Mouse (Mus musculus) liver, postnatal 0 days (tissue): Measurements from ENCODE around the gene Abhd17b. TPM values are rescaled to one million over a fixed set of nuclear protein-coding genes. Genes with fewer than 3 reads are reported as not detected.
"Not testable (repeated sequence)": the region's sequence is repeated elsewhere in the genome, so short reads cannot be mapped to it uniquely, and the experiment has no call there.

Experiments
- ATAC-seq: fragments of 200-750 bp; cut with Nextera tagmentation; 2 replicates; pipeline ENCODE4 v1.8.0; 2017; ENCODE audit warnings: mild to moderate bottlenecking, moderate library complexity
- DNase-seq: peaks from one replicate; pipeline ENCODE4 v3.0.0-alpha.2; 2016
- H3K27ac ChIP-seq: fragments of 300-500 bp; sonication (generic); 2 replicates; pipeline ENCODE4 v1.5.1; 2014; ENCODE audit warnings: antibody characterized with exemption, moderate library complexity, mild to moderate bottlenecking, low read depth
- H3K27me3 ChIP-seq: fragments of 300-500 bp; sonication (generic); 2 replicates; pipeline ENCODE4 v1.6.1; 2014; ENCODE audit warnings: low read length, control low read depth, mixed read lengths; ENCODE audit not compliant: insufficient read depth
- H3K36me3 ChIP-seq: fragments of 300-500 bp; sonication (generic); replicated peaks from 2 replicates; pipeline ENCODE4 v1.6.1; 2014; ENCODE audit warnings: mild to moderate bottlenecking, control low read depth, low read length, moderate library complexity, mixed read lengths; ENCODE audit not compliant: insufficient read depth
- H3K4me1 ChIP-seq: fragments of 300-500 bp; sonication (generic); 2 replicates; pipeline ENCODE4 v1.6.1; 2014; ENCODE audit warnings: antibody characterized with exemption, mild to moderate bottlenecking, control low read depth; ENCODE audit not compliant: insufficient read depth
- H3K4me2 ChIP-seq: fragments of 300-500 bp; sonication (generic); 2 replicates; pipeline ENCODE4 v1.6.1; 2014; ENCODE audit warnings: low read depth, mild to moderate bottlenecking, low read length, moderate library complexity, mixed read lengths
- H3K4me3 ChIP-seq: fragments of 300-500 bp; sonication (generic); 2 replicates; pipeline ENCODE4 v1.5.1; 2014; ENCODE audit warnings: low read depth, low read length
- H3K9ac ChIP-seq: fragments of 300-500 bp; sonication (generic); replicated peaks from 2 replicates; pipeline ENCODE4 v1.6.1; 2014; ENCODE audit warnings: mild to moderate bottlenecking, moderate library complexity
- H3K9me3 ChIP-seq: fragments of 300-500 bp; sonication (generic); 2 replicates; pipeline ENCODE4 v1.6.1; 2016; ENCODE audit warnings: mild to moderate bottlenecking, control low read depth, low read length, mixed read lengths
- CTCF ChIP-seq: sonication (generic); IDR thresholded peaks from 2 replicates; pipeline ENCODE4 v1.5.1; 2016; ENCODE audit warnings: antibody characterized with exemption, low read depth
- EP300 ChIP-seq: IDR thresholded peaks from 2 replicates; pipeline ENCODE4 v1.6.1; 2016; ENCODE audit warnings: antibody characterized with exemption, low read depth, mild to moderate bottlenecking
- WGBS: fragments of 180-500 bp; shearing (Covaris S2); extraction: QIAGEN DNeasy Blood & Tissue Kit; methylation state at CpG from one replicate; pipeline ENCODE4 v1.1.7; 2014; ENCODE audit not compliant: insufficient replicate concordance; 5-methylcytosine and 5-hydroxymethylcytosine counted together
- polyA plus RNA-seq: library from polyadenylated mRNA; unstranded; fragments of >200 nt; fragmentation: Nextera tagmentation; extraction: Ambion mirVana; gene quantifications from 2 replicates; pipeline ENCODE4 v1.2.1, GENCODE M21; 2015

Abhd17b gene
- polyA plus RNA-seq, 1 experiment from 2014 or later: 13.9 TPM

DNA sequence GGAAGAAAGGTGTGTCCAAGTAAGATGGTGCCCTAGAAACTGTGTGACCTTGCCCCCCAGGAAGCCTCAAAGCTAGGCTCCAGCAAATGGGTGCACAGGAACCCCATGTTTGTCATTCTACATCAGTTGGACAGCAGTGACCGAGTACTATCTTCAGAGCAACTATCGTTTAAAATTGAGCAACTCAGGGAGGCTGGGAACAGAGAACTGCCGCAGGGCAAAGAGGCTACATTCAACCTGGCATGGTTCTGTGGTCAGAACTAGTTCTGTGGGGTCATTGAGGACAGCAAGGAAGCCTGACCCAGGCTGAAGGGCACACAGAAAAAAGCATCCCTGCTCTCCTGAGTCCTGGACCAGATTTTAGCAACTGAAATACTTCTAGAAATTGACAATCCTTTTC lies 37.2 kb upstream of the Abhd17b start:
- H3K27me3 ChIP-seq: no peaks in the 10 kb centered on the region
- H3K4me3 ChIP-seq: no peak overlapping the region
- no peaks in the 10 kb centered on the region for H3K9me3 ChIP-seq
- DNase-seq (no peak), ATAC-seq (no peak)
- H3K4me1 ChIP-seq: peaks cover 2% of the 10 kb centered on the region
- no peak overlapping the region for H3K9ac ChIP-seq
- no peaks in the 10 kb centered on the region for H3K36me3 ChIP-seq
- 48% methylated on average over 3 of the region's 3 CpGs for WGBS
- H3K4me2 ChIP-seq: no peak overlapping the region
- no peak overlapping the region for H3K27ac ChIP-seq
- TF ChIP-seq EP300 (no peak), CTCF (no peak)

DNA sequence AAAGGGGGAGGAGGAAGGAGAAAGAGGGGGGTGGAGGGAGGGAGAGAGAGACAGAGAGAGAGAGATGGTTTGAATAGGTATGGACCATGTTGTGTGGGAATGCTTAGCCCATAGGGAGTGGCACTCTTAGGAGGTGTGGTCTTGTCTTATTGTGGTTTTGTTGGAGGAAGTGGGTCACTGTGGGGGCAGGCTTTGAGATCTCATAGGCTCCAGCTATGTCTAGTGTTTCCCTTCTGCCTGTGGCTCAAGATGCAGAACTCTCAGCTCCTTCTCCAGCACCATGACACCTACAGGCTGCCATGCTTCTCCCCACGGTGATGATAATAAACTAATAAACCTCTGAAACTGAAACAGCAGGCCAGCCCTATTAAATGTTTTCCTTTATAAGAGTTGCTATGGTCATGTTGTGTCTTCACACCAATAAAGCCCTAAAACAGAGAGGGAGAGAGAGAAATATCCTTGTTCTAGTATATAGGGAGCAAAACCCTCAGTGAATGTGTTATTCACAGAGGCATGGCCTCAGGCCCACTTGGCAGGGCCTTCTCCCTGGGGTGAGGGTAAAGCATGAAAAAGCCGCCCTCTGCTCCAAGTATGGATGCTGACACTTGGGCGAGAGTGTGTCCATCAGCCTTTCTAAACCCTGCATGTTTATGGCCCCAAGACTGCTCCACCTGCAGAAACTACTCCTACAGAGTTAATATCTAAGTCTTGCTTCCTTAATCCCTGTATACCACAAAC lies 29.4 kb upstream of the Abhd17b start:
- H3K9ac ChIP-seq: no peak overlapping the region
- TF ChIP-seq EP300: no peak
- TF ChIP-seq CTCF: no peak
- WGBS: 82% methylated on average over 3 of the region's 3 CpGs
- DNase-seq: no peak
- H3K36me3 ChIP-seq: no peaks in the 10 kb centered on the region
- H3K4me2 ChIP-seq: no peak overlapping the region
- no peaks in the 10 kb centered on the region for H3K9me3 ChIP-seq
- H3K27me3 ChIP-seq: no peaks in the 10 kb centered on the region
- H3K27ac ChIP-seq: 0 out of 2 replicates have a peak overlapping the region, but pooled peaks have one; percentile 35
- ATAC-seq: no peak
- no peak overlapping the region for H3K4me3 ChIP-seq
- H3K4me1 ChIP-seq: peaks cover 8% of the 10 kb centered on the region

DNA sequence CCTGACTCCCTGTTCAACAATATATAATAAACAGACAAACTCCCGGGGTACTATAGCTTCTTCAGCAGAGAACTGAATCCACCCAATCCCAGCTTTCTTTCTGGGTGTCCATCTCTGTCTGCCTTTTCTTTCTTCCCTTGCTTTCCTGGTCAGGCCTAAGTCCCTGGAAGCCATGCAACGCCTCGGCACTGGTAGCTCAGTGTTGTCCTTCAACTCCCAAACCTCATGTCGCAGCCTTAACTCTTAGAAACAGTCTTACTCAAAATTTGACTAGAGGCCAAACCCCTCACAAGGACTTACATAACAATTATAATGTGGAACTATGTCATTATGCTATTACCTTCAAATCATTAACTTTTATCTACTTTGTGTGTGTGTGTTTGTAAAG lies 28.8 kb upstream of the Abhd17b start:
- H3K36me3 ChIP-seq: no peaks in the 10 kb centered on the region
- no peak for TF ChIP-seq EP300
- TF ChIP-seq CTCF: no peak
- ATAC-seq: peak; percentile 45; the same call in 1 of the 2 replicates
- H3K4me2 ChIP-seq: no peak overlapping the region
- WGBS: 74% methylated on average over 4 of the region's 4 CpGs
- H3K27me3 ChIP-seq: no peaks in the 10 kb centered on the region
- H3K4me1 ChIP-seq: peaks cover 8% of the 10 kb centered on the region
- H3K9ac ChIP-seq: no peak overlapping the region
- peak overlapping the region; percentile 35; the same call in 1 of the 2 replicates for H3K27ac ChIP-seq
- no peak overlapping the region for H3K4me3 ChIP-seq
- H3K9me3 ChIP-seq: no peaks in the 10 kb centered on the region
- no peak for DNase-seq

DNA sequence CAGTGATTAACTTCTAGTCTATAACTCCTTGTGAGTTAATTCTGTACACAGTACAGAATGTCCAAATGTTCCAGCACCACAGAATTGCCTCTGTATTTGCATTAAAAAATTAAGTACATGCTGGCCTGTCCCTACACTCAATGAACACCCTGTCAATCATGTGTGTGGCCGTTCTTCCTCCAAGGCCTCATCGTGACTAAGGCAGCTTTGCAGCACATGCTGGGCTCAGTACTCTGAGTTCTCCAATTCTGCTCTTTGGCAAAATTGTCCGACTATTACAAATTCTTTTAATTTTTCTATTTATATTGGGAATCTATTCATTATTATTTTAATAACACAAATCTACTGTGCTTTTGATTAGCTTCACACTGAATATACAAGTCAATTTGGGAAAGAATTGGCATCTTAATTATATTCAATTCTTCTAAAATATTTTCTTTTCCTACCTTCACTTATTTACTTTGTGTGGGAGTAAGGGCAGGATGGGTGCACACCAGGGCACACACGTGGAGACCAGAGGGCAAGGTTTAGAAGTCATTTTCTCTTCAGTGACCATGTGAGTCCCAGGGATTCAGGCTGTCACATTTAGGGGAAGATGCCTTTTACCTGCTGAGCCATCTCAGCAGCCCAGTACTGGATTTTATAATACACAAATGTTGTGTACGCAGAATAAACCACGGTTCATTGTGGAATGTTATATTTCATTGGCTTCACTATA lies 26.6 kb upstream of the Abhd17b start:
- no peaks in the 10 kb centered on the region for H3K9me3 ChIP-seq
- DNase-seq: peak; percentile 23

DNA sequence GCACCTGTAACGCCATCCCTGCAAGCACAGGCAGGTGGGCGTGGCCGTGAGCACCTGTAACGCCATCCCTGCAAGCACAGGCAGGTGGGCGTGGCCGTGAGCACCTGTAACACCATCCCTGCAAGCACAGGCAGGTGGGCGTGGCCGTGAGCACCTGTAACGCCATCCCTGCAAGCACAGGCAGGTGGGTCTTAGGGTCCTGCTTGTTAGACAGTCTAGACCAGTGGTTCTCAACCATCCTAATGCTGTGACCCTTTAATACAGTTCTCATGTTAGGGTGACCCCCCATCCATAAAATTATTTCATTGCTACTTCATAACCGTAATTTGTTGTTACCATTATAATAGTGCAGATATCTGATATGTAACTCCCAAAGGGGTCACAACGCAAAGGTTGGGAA lies 24.5 kb upstream of the Abhd17b start:
- ATAC-seq, H3K4me2 ChIP-seq, DNase-seq, H3K9me3 ChIP-seq, H3K9ac ChIP-seq, H3K36me3 ChIP-seq, H3K27ac ChIP-seq, H3K4me3 ChIP-seq, H3K27me3 ChIP-seq: not testable (repeated sequence)
- peaks cover 12% of the 10 kb centered on the region for H3K4me1 ChIP-seq
- 65% methylated on average over 6 of the region's 11 CpGs for WGBS

More for the DNA sequence above, 26.6 kb upstream of the Abhd17b start:
- no peak overlapping the region for H3K4me2 ChIP-seq
- H3K9ac ChIP-seq: no peak overlapping the region
- peak overlapping the region; percentile 46; the same call in 1 of the 2 replicates for H3K27ac ChIP-seq
- no peak for TF ChIP-seq CTCF
- peak; percentile 36; the same call in 1 of the 2 replicates for TF ChIP-seq EP300
- WGBS: 61% methylated on average over 6 of the region's 6 CpGs
- H3K36me3 ChIP-seq: no peaks in the 10 kb centered on the region
- ATAC-seq: peak; percentile 76
- peaks cover 13% of the 10 kb centered on the region for H3K4me1 ChIP-seq
- H3K27me3 ChIP-seq: no peaks in the 10 kb centered on the region
- no peak overlapping the region for H3K4me3 ChIP-seq

DNA sequence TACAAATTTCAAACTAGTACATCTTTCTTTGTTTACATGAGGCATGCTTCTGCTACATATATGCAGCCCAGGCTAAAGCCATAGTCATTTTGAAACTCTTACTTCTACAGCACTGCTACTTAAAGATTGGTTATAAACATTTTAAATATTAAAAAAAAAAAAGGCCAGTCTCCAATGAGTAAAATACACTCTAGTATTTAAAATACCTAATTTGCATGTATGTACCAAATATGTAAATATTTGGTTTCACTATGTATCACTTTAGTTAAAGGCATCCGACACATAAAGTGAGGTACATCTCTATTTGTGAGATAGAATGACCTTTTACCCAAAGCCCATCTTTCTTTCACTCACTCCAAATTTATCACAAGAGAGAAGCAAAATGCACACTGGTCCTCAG lies 24.0 kb upstream of the Abhd17b start:
- DNase-seq: no peak
- H3K36me3 ChIP-seq: no peaks in the 10 kb centered on the region

More for the DNA sequence above, 24.0 kb upstream of the Abhd17b start:
- Histone ChIP-seq H3K9me3 (no peaks in the 10 kb centered on the region), H3K27ac (no peak overlapping the region), H3K4me2 (no peak overlapping the region), H3K27me3 (no peaks in the 10 kb centered on the region), H3K4me1 (peaks cover 6% of the 10 kb centered on the region), H3K4me3 (no peak overlapping the region), H3K9ac (no peak overlapping the region)
- TF ChIP-seq EP300 (no peak), CTCF (no peak)
- 88% methylated on average over 1 of the region's 1 CpGs for WGBS
- no peak for ATAC-seq
